Mouse (Mus musculus) intestine, postnatal 0 days (tissue): ENCODE measurements around the gene Nme4. TPM values are rescaled to one million over a fixed set of nuclear protein-coding genes. Genes with fewer than 3 reads are reported as not detected.
"Not testable (repeated sequence)": the region's sequence is repeated elsewhere in the genome, so short reads cannot be mapped to it uniquely, and the experiment has no call there.

Source experiments
- ATAC-seq: fragments of 200-750 bp; cut with Nextera tagmentation; 2 replicates; pipeline ENCODE4 v1.8.0; 2017; ENCODE audit warnings: mild to moderate bottlenecking, moderate TSS enrichment, moderate library complexity
- H3K27ac ChIP-seq: fragments of 300-500 bp; sonication (generic); 2 replicates; pipeline ENCODE4 v1.5.1; 2014; ENCODE audit warnings: mild to moderate bottlenecking, low read depth, low read length, moderate library complexity
- H3K27me3 ChIP-seq: fragments of 300-500 bp; sonication (generic); replicated peaks from 2 replicates; pipeline ENCODE4 v1.6.1; 2014; ENCODE audit warnings: low read length, mixed read lengths; ENCODE audit not compliant: control insufficient read depth, insufficient read depth
- H3K36me3 ChIP-seq: fragments of 300-500 bp; sonication (generic); 2 replicates; pipeline ENCODE4 v1.6.1; 2014; ENCODE audit warnings: mild to moderate bottlenecking, moderate library complexity; ENCODE audit not compliant: control insufficient read depth, insufficient read depth
- H3K4me1 ChIP-seq: fragments of 300-500 bp; sonication (generic); replicated peaks from 2 replicates; pipeline ENCODE4 v1.6.1; 2014; ENCODE audit warnings: antibody characterized with exemption, low read length, mixed read lengths; ENCODE audit not compliant: control insufficient read depth, insufficient read depth
- H3K4me2 ChIP-seq: fragments of 300-500 bp; sonication (generic); replicated peaks from 2 replicates; pipeline ENCODE4 v1.6.1; 2014; ENCODE audit warnings: low read depth, mild to moderate bottlenecking, moderate library complexity
- H3K4me3 ChIP-seq: fragments of 300-500 bp; sonication (generic); 2 replicates; pipeline ENCODE4 v1.5.1; 2014; ENCODE audit warnings: low read depth, low read length
- H3K9ac ChIP-seq: fragments of 300-500 bp; sonication (generic); 2 replicates; pipeline ENCODE4 v1.6.1; 2014; ENCODE audit warnings: mild to moderate bottlenecking, low read depth, low read length
- H3K9me3 ChIP-seq: fragments of 300-500 bp; sonication (generic); 2 replicates; pipeline ENCODE4 v1.6.1; 2016; ENCODE audit warnings: mixed run types; ENCODE audit not compliant: control insufficient read depth
- CTCF ChIP-seq: sonication (generic); IDR thresholded peaks from 2 replicates; pipeline ENCODE4 v1.5.1; 2016; ENCODE audit warnings: low read depth, mild to moderate bottlenecking, control low read depth, antibody characterized with exemption, moderate library complexity
- WGBS: fragments of 180-500 bp; shearing (Covaris S2); extraction: QIAGEN DNeasy Blood & Tissue Kit; methylation state at CpG from one replicate; pipeline ENCODE4 v1.1.7; 2014; 5-methylcytosine and 5-hydroxymethylcytosine counted together
- polyA plus RNA-seq: library from polyadenylated mRNA; unstranded; fragments of >200 nt; fragmentation: Nextera tagmentation; extraction: Ambion mirVana; gene quantifications from 2 replicates; pipeline ENCODE4 v1.2.1, GENCODE M21; 2015

Gene Nme4
- polyA plus RNA-seq, 1 experiment from 2014 or later = 20.4 TPM

GRCm38 (mm10) chr17:26115205-26115898, 19.9 kb upstream of the Nme4 start:
- H3K9me3 ChIP-seq = no peaks in the 10 kb centered on the region
- no peak overlapping the region; the same call in 1 of the 2 replicates for H3K9ac ChIP-seq
- peak overlapping the region; percentile 84 for H3K27ac ChIP-seq
- peaks cover 3% of the 10 kb centered on the region; the same call in 1 of the 2 replicates for H3K36me3 ChIP-seq
- peak; percentile 19 for ATAC-seq
- no peak overlapping the region for H3K4me3 ChIP-seq
- H3K4me1 ChIP-seq = peaks cover 6% of the 10 kb centered on the region; the same call in 1 of the 2 replicates
- peaks cover 20% of the 10 kb centered on the region for H3K27me3 ChIP-seq
- WGBS = 50% methylated on average over 7 of the region's 7 CpGs
- TF ChIP-seq CTCF = no peak
- H3K4me2 ChIP-seq = peak overlapping the region; percentile 89

- TF ChIP-seq CTCF = peak; percentile 17; the same call in 1 of the 2 replicates
- H3K9ac ChIP-seq, H3K9me3 ChIP-seq, ATAC-seq, H3K36me3 ChIP-seq, H3K4me1 ChIP-seq: not testable (repeated sequence)
- WGBS = 59% methylated on average over 7 of the region's 7 CpGs
- Histone ChIP-seq H3K4me3 (peak overlapping the region; percentile 74), H3K27ac (peak overlapping the region; percentile 84; the same call in 1 of the 2 replicates), H3K4me2 (peak overlapping the region; percentile 89), H3K27me3 (peaks cover 22% of the 10 kb centered on the region)
Observed at GRCm38 (mm10) chr17:26114461-26114860, 19.1 kb upstream of the Nme4 start.

GRCm38 (mm10) chr17:26114061-26114460, 18.7 kb upstream of the Nme4 start:
- peak overlapping the region; percentile 98 for H3K27ac ChIP-seq
- H3K27me3 ChIP-seq = peaks cover 22% of the 10 kb centered on the region
- TF ChIP-seq CTCF = no peak
- peaks cover 3% of the 10 kb centered on the region; the same call in 1 of the 2 replicates for H3K36me3 ChIP-seq
- WGBS = 6% methylated on average over 8 of the region's 8 CpGs
- peak; percentile 18; the same call in 1 of the 2 replicates for ATAC-seq
- H3K9ac ChIP-seq = peak overlapping the region; percentile 86
- no peaks in the 10 kb centered on the region for H3K9me3 ChIP-seq
- peaks cover 3% of the 10 kb centered on the region; the same call in 1 of the 2 replicates for H3K4me1 ChIP-seq
- peak overlapping the region; percentile 89 for H3K4me2 ChIP-seq
- peak overlapping the region; percentile 74 for H3K4me3 ChIP-seq

DNA sequence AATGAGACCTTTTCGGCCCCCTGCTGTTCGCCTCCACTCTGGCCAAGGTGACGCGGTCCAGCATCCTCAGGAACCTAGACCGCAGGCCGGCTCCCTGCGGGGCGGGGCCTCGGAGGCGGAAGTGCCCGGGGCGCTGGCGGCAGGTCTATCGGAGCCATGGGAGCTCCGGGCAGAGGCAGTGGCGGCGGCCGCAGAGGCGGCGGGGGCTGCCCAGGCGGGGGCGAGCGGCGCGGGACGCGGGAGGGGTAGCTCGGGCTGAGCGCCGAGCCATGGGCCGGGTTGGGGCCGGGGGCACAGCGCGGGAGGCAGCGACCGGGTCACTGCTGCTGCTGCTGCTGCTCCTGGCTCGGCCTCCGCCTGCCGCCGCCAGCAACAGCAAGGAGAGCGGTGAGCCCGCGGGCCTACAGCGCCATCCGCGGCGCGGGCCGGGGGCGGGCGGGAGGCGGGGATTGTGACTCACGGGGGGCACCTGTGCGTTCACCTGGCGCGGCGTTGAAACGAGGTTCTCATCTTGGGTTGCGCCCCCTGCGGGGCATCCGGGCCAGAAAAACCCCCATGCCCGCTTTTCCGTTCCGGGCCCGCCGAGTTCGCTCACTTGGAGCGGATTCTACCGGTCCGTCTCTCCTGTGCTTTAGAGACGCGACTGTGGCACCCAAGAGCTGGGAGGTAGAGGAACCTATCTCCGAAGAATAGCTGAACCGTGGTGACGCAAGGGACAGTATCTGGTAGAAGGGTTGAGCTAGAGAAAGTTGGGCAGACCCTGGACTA, 18.0 kb upstream of the Nme4 start, which contains the start of gene Tmem8:
Gene Tmem8, plus strand, starts transcription at position 119 of the 768 bp plus-strand sequence.
- peak within 1 kb of the TSS; percentile 89 for H3K4me2 ChIP-seq
- peaks cover 3% of the 10 kb centered on the region; the same call in 1 of the 2 replicates for H3K4me1 ChIP-seq
- H3K36me3 ChIP-seq = peaks cover 3% of the 10 kb centered on the region; the same call in 1 of the 2 replicates
- under 1% methylated on average over 67 of the region's 75 CpGs for WGBS
- peak within 1 kb of the TSS; percentile 86 for H3K9ac ChIP-seq
- peak; percentile 48 for ATAC-seq
- peak within 1 kb of the TSS; percentile 98 for H3K27ac ChIP-seq
- H3K27me3 ChIP-seq = peaks cover 22% of the 10 kb centered on the region
- H3K9me3 ChIP-seq = no peaks in the 10 kb centered on the region
- peak; percentile 63 for TF ChIP-seq CTCF
- peak within 1 kb of the TSS; percentile 74 for H3K4me3 ChIP-seq

DNA sequence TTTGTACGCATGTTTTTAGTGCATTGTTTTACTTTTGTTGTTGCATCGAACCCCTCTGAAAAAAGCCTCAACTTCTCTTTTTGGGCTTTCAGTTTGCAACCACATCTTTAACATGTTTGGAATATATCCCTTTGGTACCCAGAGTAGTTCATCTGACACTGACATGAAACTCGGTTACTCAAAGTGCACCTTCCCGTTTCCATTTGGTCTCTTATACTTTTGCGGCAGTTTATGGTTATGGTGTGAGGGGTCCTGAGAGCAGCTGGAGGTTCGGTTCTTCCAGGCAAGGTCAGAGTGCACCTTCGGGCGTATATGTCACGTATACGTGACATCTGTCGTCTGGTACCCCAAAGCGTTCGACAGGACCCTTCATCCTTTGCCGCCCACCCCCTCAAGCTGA, 17.3 kb upstream of the Nme4 start:
- Histone ChIP-seq H3K9ac (no peak overlapping the region), H3K9me3 (no peaks in the 10 kb centered on the region)
- ATAC-seq = no peak

GRCm38 (mm10) chr17:26111722-26112121, 16.3 kb upstream of the Nme4 start:
- H3K27ac ChIP-seq = no peak overlapping the region
- no peak overlapping the region for H3K9ac ChIP-seq
- ATAC-seq = no peak
- no peak for TF ChIP-seq CTCF
- H3K4me3 ChIP-seq = no peak overlapping the region
- H3K27me3 ChIP-seq = peaks cover 22% of the 10 kb centered on the region
- peaks cover 3% of the 10 kb centered on the region; the same call in 1 of the 2 replicates for H3K4me1 ChIP-seq
- no peak overlapping the region for H3K4me2 ChIP-seq
- 29% methylated on average over 4 of the region's 4 CpGs for WGBS
- no peaks in the 10 kb centered on the region for H3K36me3 ChIP-seq
- H3K9me3 ChIP-seq = no peaks in the 10 kb centered on the region

More for the DNA sequence above, 17.3 kb upstream of the Nme4 start:
- Histone ChIP-seq H3K27ac (peak overlapping the region; percentile 98; the same call in 1 of the 2 replicates), H3K4me2 (peak overlapping the region; percentile 89), H3K36me3 (peaks cover 3% of the 10 kb centered on the region; the same call in 1 of the 2 replicates), H3K4me1 (peaks cover 3% of the 10 kb centered on the region; the same call in 1 of the 2 replicates), H3K4me3 (peak overlapping the region; percentile 74), H3K27me3 (peaks cover 22% of the 10 kb centered on the region)
- TF ChIP-seq CTCF = no peak
- 21% methylated on average over 14 of the region's 14 CpGs for WGBS
